Mouse (Mus musculus): ENCODE results near the gene Eif4ebp2. TPM values are rescaled to one million over a fixed set of nuclear protein-coding genes. Genes with fewer than 3 reads are reported as not detected.

Eif4ebp2 gene
- polyA plus RNA-seq, 1 experiment from 2014 or later = 52.0 TPM

- Histone ChIP-seq H3K4me1 (peaks cover 6% of the 10 kb centered on the region; the same call in 1 of the 2 replicates), H3K4me2 (replicated peaks) (no peak overlapping the region), H3K4me3 (no peak overlapping the region), H3K27ac (no peak overlapping the region), H3K9ac (no peak overlapping the region), H3K36me3 (no peaks in the 10 kb centered on the region), H3K27me3 (replicated peaks) (no peaks in the 10 kb centered on the region), H3K9me3 (no peaks in the 10 kb centered on the region)
- no peak for ATAC-seq (ENCODE audit: low FRiP score, low read depth)
- WGBS = 70% methylated on average over 2 of the region's 2 CpGs
These were observed 62.3 kb downstream of the Eif4ebp2 start for GRCm38 (mm10) chr10:61390148-61390547.

- no peaks in the 10 kb centered on the region for H3K9me3 ChIP-seq
- no peak overlapping the region for H3K9ac ChIP-seq
- no peak overlapping the region for H3K4me3 ChIP-seq
- no peaks in the 10 kb centered on the region for H3K27me3 ChIP-seq (replicated peaks)
- 15% methylated on average over 5 of the region's 5 CpGs for WGBS
- H3K4me1 ChIP-seq = peaks cover 3% of the 10 kb centered on the region; the same call in 1 of the 2 replicates
- H3K4me2 ChIP-seq (replicated peaks) = no peak overlapping the region
- no peaks in the 10 kb centered on the region for H3K36me3 ChIP-seq
- ATAC-seq (ENCODE audit: low FRiP score, low read depth) = peak; percentile 21; the same call in 1 of the 2 replicates
- no peak overlapping the region for H3K27ac ChIP-seq
These were observed 63.4 kb downstream of the Eif4ebp2 start for GRCm38 (mm10) chr10:61389020-61389419.

- peaks cover 24% of the 10 kb centered on the region for H3K4me1 ChIP-seq
- ATAC-seq (ENCODE audit: low FRiP score, low read depth) = no peak
- no peak overlapping the region for H3K4me2 ChIP-seq (replicated peaks)
- H3K9me3 ChIP-seq = no peaks in the 10 kb centered on the region
- H3K9ac ChIP-seq = no peak overlapping the region
- no peak overlapping the region for H3K4me3 ChIP-seq
- no peak overlapping the region for H3K27ac ChIP-seq
- peaks cover 6% of the 10 kb centered on the region; the same call in 1 of the 2 replicates for H3K27me3 ChIP-seq (replicated peaks)
- WGBS = 78% methylated on average over 6 of the region's 6 CpGs
- no peaks in the 10 kb centered on the region for H3K36me3 ChIP-seq
These were observed 66.2 kb downstream of the Eif4ebp2 start for GRCm38 (mm10) chr10:61386284-61386683.

GRCm38 (mm10) chr10:61385174-61385573 lies 67.3 kb downstream of the Eif4ebp2 start:
- no peak overlapping the region for H3K4me2 ChIP-seq (replicated peaks)
- no peak overlapping the region for H3K9ac ChIP-seq
- H3K36me3 ChIP-seq = no peaks in the 10 kb centered on the region
- peaks cover 6% of the 10 kb centered on the region; the same call in 1 of the 2 replicates for H3K27me3 ChIP-seq (replicated peaks)
- 77% methylated on average over 6 of the region's 6 CpGs for WGBS
- H3K4me1 ChIP-seq = peaks cover 35% of the 10 kb centered on the region
- no peak overlapping the region for H3K27ac ChIP-seq
- ATAC-seq (ENCODE audit: low FRiP score, low read depth) = no peak
- no peaks in the 10 kb centered on the region for H3K9me3 ChIP-seq
- H3K4me3 ChIP-seq = no peak overlapping the region

- Histone ChIP-seq H3K4me2 (replicated peaks) (peak overlapping the region; percentile 75), H3K27ac (no peak overlapping the region), H3K9me3 (no peaks in the 10 kb centered on the region), H3K27me3 (replicated peaks) (peaks cover 6% of the 10 kb centered on the region; the same call in 1 of the 2 replicates), H3K9ac (peak overlapping the region; percentile 74), H3K4me3 (peak overlapping the region; percentile 49), H3K4me1 (peaks cover 42% of the 10 kb centered on the region), H3K36me3 (no peaks in the 10 kb centered on the region)
- peak; percentile 8; the same call in 1 of the 2 replicates for ATAC-seq (ENCODE audit: low FRiP score, low read depth)
- WGBS = 1% methylated on average over 11 of the region's 11 CpGs
These were observed 68.8 kb downstream of the Eif4ebp2 start for GRCm38 (mm10) chr10:61383715-61384047.

- peaks cover 42% of the 10 kb centered on the region for H3K4me1 ChIP-seq
- no peaks in the 10 kb centered on the region for H3K9me3 ChIP-seq
- no peaks in the 10 kb centered on the region for H3K36me3 ChIP-seq
- ATAC-seq (ENCODE audit: low FRiP score, low read depth) = peak; percentile 80
- H3K9ac ChIP-seq = peak within 1 kb of the TSS; percentile 74
- peak within 1 kb of the TSS; percentile 49 for H3K4me3 ChIP-seq
- H3K4me2 ChIP-seq (replicated peaks) = peak within 1 kb of the TSS; percentile 75
- peaks cover 6% of the 10 kb centered on the region; the same call in 1 of the 2 replicates for H3K27me3 ChIP-seq (replicated peaks)
- no peak within 1 kb of the TSS for H3K27ac ChIP-seq
- WGBS = under 1% methylated on average over 60 of the region's 60 CpGs
These were observed 69.3 kb downstream of the Eif4ebp2 start, which contains the start of gene Pald1 for GRCm38 (mm10) chr10:61383021-61383714. TSS of gene Pald1 (minus strand) at chr10:61383530.

- Histone ChIP-seq H3K36me3 (no peaks in the 10 kb centered on the region; the same call in 1 of the 2 replicates), H3K27me3 (replicated peaks) (peaks cover 6% of the 10 kb centered on the region; the same call in 1 of the 2 replicates), H3K27ac (no peak overlapping the region), H3K9ac (peak overlapping the region; percentile 74), H3K4me2 (replicated peaks) (peak overlapping the region; percentile 75), H3K9me3 (no peaks in the 10 kb centered on the region), H3K4me1 (peaks cover 42% of the 10 kb centered on the region), H3K4me3 (peak overlapping the region; percentile 49)
- WGBS = 0% methylated on average over 8 of the region's 8 CpGs
- ATAC-seq (ENCODE audit: low FRiP score, low read depth) = 0 out of 2 replicates have a peak, but pooled peaks have one; percentile 14
These were observed 70.2 kb downstream of the Eif4ebp2 start for GRCm38 (mm10) chr10:61382281-61382731.

GRCm38 (mm10) chr10:61381823-61382222 lies 70.6 kb downstream of the Eif4ebp2 start:
- Histone ChIP-seq H3K4me2 (replicated peaks) (peak overlapping the region; percentile 75), H3K27me3 (replicated peaks) (peaks cover 6% of the 10 kb centered on the region; the same call in 1 of the 2 replicates), H3K4me3 (peak overlapping the region; percentile 49), H3K9me3 (no peaks in the 10 kb centered on the region), H3K27ac (no peak overlapping the region), H3K4me1 (peaks cover 42% of the 10 kb centered on the region), H3K9ac (peak overlapping the region; percentile 74), H3K36me3 (no peaks in the 10 kb centered on the region; the same call in 1 of the 2 replicates)
- no peak for ATAC-seq (ENCODE audit: low FRiP score, low read depth)
- 16% methylated on average over 8 of the region's 8 CpGs for WGBS

- 5% methylated on average over 9 of the region's 9 CpGs for WGBS
- no peak for ATAC-seq (ENCODE audit: low FRiP score, low read depth)
- H3K36me3 ChIP-seq = no peaks in the 10 kb centered on the region; the same call in 1 of the 2 replicates
- H3K4me1 ChIP-seq = peaks cover 42% of the 10 kb centered on the region
- H3K9ac ChIP-seq = no peak overlapping the region
- H3K27me3 ChIP-seq (replicated peaks) = peaks cover 6% of the 10 kb centered on the region; the same call in 1 of the 2 replicates
- H3K9me3 ChIP-seq = no peaks in the 10 kb centered on the region
- H3K27ac ChIP-seq = no peak overlapping the region
- H3K4me3 ChIP-seq = 0 out of 2 replicates have a peak overlapping the region, but pooled peaks have one; percentile 13
- peak overlapping the region; percentile 75 for H3K4me2 ChIP-seq (replicated peaks)
These were observed 72.3 kb downstream of the Eif4ebp2 start for GRCm38 (mm10) chr10:61380186-61380585.

GRCm38 (mm10) chr10:61379340-61380040 lies 73.0 kb downstream of the Eif4ebp2 start:
- Histone ChIP-seq H3K4me2 (replicated peaks) (peak overlapping the region; percentile 75), H3K9me3 (no peaks in the 10 kb centered on the region), H3K4me3 (no peak overlapping the region), H3K36me3 (no peaks in the 10 kb centered on the region; the same call in 1 of the 2 replicates), H3K27ac (no peak overlapping the region), H3K27me3 (replicated peaks) (peaks cover 6% of the 10 kb centered on the region; the same call in 1 of the 2 replicates), H3K4me1 (peaks cover 48% of the 10 kb centered on the region), H3K9ac (no peak overlapping the region)
- ATAC-seq (ENCODE audit: low FRiP score, low read depth) = no peak
- 81% methylated on average over 13 of the region's 13 CpGs for WGBS

GRCm38 (mm10) chr10:61378698-61379097 lies 73.8 kb downstream of the Eif4ebp2 start:
- Histone ChIP-seq H3K36me3 (no peaks in the 10 kb centered on the region; the same call in 1 of the 2 replicates), H3K4me3 (no peak overlapping the region), H3K4me1 (peaks cover 42% of the 10 kb centered on the region), H3K27ac (no peak overlapping the region), H3K27me3 (replicated peaks) (peaks cover 6% of the 10 kb centered on the region; the same call in 1 of the 2 replicates), H3K9me3 (no peaks in the 10 kb centered on the region), H3K4me2 (replicated peaks) (no peak overlapping the region), H3K9ac (no peak overlapping the region)
- 88% methylated on average over 5 of the region's 5 CpGs for WGBS
- ATAC-seq (ENCODE audit: low FRiP score, low read depth) = no peak

All from neural tube, embryonic 12.5 days (tissue).